Mouse (Mus musculus) megakaryocyte, embryonic 14.5 days (primary cell): ENCODE results near the gene Gm10447.

Experiments used
- FLI1 ChIP-seq: IDR thresholded peaks from 2 replicates; pipeline ENCODE4 v1.6.1; 2012; ENCODE audit warnings: low read length, inconsistent platforms, mixed read lengths
- GATA1 ChIP-seq: IDR thresholded peaks from 3 replicates; pipeline ENCODE4 v1.6.1; 2012; ENCODE audit warnings: mixed read lengths, low read length, inconsistent platforms, borderline replicate concordance

- no peak for TF ChIP-seq FLI1
- no peak for TF ChIP-seq GATA1
Observed at GRCm38 (mm10) chr11:53450070-53450705, 6.7 kb downstream of the Gm10447 start.
